Mouse (Mus musculus) kidney, embryonic 16.5 days (tissue): Measurements from ENCODE around the gene Luc7l3. TPM values are rescaled to one million over a fixed set of nuclear protein-coding genes. Genes with fewer than 3 reads are reported as not detected.

Experiments used
- ATAC-seq: fragments of 200-750 bp; cut with Nextera tagmentation; 2 replicates; pipeline ENCODE4 v1.8.0; 2017; ENCODE audit warnings: moderate TSS enrichment; ENCODE audit not compliant: low FRiP score, low TSS enrichment
- H3K27ac ChIP-seq: fragments of 300-500 bp; sonication (generic); 2 replicates; pipeline ENCODE4 v1.5.1; 2014; ENCODE audit warnings: low read length
- H3K27me3 ChIP-seq: fragments of 300-500 bp; sonication (generic); 2 replicates; pipeline ENCODE4 v1.6.1; 2014; ENCODE audit warnings: low read length, control low read depth, mixed read lengths; ENCODE audit not compliant: insufficient read depth
- H3K36me3 ChIP-seq: fragments of 300-500 bp; sonication (generic); 2 replicates; pipeline ENCODE4 v1.6.1; 2014; ENCODE audit warnings: low read length, control low read depth, mixed read lengths; ENCODE audit not compliant: insufficient read depth
- H3K4me1 ChIP-seq: fragments of 300-500 bp; sonication (generic); 2 replicates; pipeline ENCODE4 v1.6.1; 2014; ENCODE audit warnings: low read length, control low read depth, mixed read lengths; ENCODE audit not compliant: insufficient read depth
- H3K4me2 ChIP-seq: fragments of 300-500 bp; sonication (generic); replicated peaks from 2 replicates; pipeline ENCODE4 v1.6.1; 2014; ENCODE audit warnings: low read depth, low read length
- H3K4me3 ChIP-seq: fragments of 300-500 bp; sonication (generic); 2 replicates; pipeline ENCODE4 v1.5.1; 2014; ENCODE audit warnings: mild to moderate bottlenecking, low read length
- H3K9ac ChIP-seq: fragments of 300-500 bp; sonication (generic); replicated peaks from 2 replicates; pipeline ENCODE4 v1.6.1; 2014; ENCODE audit warnings: low read length
- H3K9me3 ChIP-seq: fragments of 300-500 bp; sonication (generic); 2 replicates; pipeline ENCODE4 v1.6.1; 2016; ENCODE audit warnings: low read length, control low read depth
- WGBS: fragments of 180-500 bp; shearing (Covaris S2); extraction: QIAGEN DNeasy Blood & Tissue Kit; methylation state at CpG from one replicate; pipeline ENCODE4 v1.1.7; 2014; 5-methylcytosine and 5-hydroxymethylcytosine counted together
- polyA plus RNA-seq: library from polyadenylated mRNA; unstranded; fragments of >200 nt; fragmentation: Nextera tagmentation; extraction: Ambion mirVana; gene quantifications from 2 replicates; pipeline ENCODE4 v1.2.1, GENCODE M21; 2015

The Luc7l3 gene
- polyA plus RNA-seq, 1 experiment from 2014 or later = 99.5 TPM

DNA sequence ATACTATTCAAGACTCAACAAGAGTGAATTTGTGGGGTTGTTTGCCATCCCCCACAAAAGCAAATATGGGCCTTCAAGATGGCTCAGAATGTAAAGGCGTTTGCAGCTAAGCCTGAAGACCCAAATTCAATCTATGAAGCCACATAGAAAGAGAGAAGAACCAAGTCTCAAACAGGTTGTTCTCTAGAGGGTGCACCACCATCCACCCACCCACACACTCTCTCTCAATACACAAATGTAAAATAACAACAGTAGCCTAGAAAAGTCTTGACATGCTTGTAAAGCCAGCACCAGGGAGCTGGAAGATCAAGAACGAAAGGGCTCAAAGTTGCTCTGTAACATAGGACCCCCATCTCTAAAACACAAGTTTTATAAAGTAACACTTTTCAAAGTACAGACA is 5.3 kb downstream of the Luc7l3 start:
- Histone ChIP-seq H3K4me3 (no peak overlapping the region), H3K4me1 (peaks cover 51% of the 10 kb centered on the region), H3K27me3 (no peaks in the 10 kb centered on the region), H3K9ac (no peak overlapping the region), H3K27ac (no peak overlapping the region), H3K36me3 (peaks cover 7% of the 10 kb centered on the region; the same call in 1 of the 2 replicates), H3K9me3 (no peaks in the 10 kb centered on the region), H3K4me2 (no peak overlapping the region)
- WGBS = 65% methylated on average over 2 of the region's 2 CpGs
- ATAC-seq = no peak

DNA sequence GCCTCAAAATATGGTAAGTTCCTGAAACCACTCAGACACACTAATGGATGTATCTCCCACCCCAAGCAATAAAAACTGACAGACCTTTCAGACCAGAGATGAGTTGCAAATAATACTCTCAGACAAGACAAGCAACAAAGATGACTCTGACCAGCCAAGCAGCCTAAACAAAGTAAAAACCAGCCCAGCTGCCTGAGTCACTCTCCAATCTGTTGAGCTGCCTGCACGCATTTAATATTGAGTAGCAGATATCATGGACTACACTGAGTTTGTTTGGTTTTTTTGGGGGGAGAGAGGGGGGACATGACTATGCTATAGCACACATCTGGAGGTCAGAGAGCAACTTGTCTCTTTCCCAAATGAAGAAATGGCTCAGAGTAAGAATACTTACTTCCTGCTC is 6.5 kb downstream of the Luc7l3 start:
- H3K4me1 ChIP-seq = peaks cover 50% of the 10 kb centered on the region
- WGBS = 54% methylated on average over 1 of the region's 1 CpGs
- no peak for ATAC-seq
- H3K36me3 ChIP-seq = peaks cover 7% of the 10 kb centered on the region; the same call in 1 of the 2 replicates
- H3K9me3 ChIP-seq = no peaks in the 10 kb centered on the region
- no peaks in the 10 kb centered on the region for H3K27me3 ChIP-seq
- no peak overlapping the region for H3K4me3 ChIP-seq
- H3K27ac ChIP-seq = no peak overlapping the region
- no peak overlapping the region for H3K4me2 ChIP-seq
- H3K9ac ChIP-seq = no peak overlapping the region

DNA sequence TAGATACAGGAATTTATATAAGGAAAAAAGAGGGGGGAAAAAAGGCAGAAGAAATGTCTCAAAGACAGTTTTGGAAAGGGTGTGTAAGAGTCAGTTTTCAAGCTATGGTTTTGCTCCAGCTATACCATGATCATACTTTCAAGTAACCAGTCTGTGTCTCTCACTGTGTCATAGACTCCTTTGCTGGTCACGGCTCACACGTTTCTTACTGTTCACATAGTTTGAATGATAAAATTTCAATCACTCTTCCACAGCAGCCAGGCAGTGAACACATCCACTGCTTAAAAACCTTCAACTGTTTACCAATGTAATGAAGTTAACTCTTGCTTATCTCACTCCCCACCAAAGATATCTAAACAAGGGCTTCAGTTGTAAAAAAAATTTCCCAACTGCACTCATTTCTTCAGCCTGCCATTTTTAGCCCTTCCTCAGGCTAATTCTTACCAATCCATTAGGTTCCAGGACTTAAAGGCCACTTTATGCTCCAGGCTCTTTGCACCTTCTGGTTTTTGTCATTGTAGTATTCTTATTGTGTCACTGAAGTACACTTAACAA is 7.6 kb downstream of the Luc7l3 start:
- Histone ChIP-seq H3K9ac (no peak overlapping the region), H3K27me3 (no peaks in the 10 kb centered on the region), H3K9me3 (no peaks in the 10 kb centered on the region), H3K4me2 (no peak overlapping the region), H3K4me1 (peaks cover 39% of the 10 kb centered on the region), H3K4me3 (no peak overlapping the region), H3K27ac (no peak overlapping the region), H3K36me3 (peaks cover 2% of the 10 kb centered on the region; the same call in 1 of the 2 replicates)
- 66% methylated on average over 2 of the region's 2 CpGs for WGBS
- ATAC-seq = no peak

DNA sequence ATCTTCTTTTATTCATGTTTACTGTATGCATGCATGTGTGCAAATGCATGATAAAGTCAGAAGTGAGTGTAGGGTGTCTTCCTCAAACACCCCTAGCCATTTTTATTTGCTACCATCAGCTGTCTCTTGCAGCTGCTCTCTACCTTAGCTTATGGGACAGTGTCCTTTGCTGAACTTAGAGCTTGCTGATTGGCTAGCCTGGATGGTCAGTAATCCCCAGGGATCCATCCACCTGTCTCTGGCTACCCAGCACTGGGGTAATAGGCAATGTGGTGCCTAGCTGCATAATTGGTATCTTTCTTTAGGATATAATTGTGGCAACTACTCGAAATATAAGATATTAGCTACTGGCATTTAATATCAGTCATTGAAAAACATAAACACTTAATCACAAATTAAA is 9.1 kb downstream of the Luc7l3 start:
- H3K4me1 ChIP-seq = peaks cover 35% of the 10 kb centered on the region
- H3K4me2 ChIP-seq = no peak overlapping the region
- H3K36me3 ChIP-seq = no peaks in the 10 kb centered on the region
- 77% methylated on average over 1 of the region's 1 CpGs for WGBS
- H3K9ac ChIP-seq = no peak overlapping the region
- no peak overlapping the region for H3K4me3 ChIP-seq
- no peaks in the 10 kb centered on the region for H3K27me3 ChIP-seq
- no peak overlapping the region for H3K27ac ChIP-seq
- no peaks in the 10 kb centered on the region for H3K9me3 ChIP-seq
- ATAC-seq = no peak

DNA sequence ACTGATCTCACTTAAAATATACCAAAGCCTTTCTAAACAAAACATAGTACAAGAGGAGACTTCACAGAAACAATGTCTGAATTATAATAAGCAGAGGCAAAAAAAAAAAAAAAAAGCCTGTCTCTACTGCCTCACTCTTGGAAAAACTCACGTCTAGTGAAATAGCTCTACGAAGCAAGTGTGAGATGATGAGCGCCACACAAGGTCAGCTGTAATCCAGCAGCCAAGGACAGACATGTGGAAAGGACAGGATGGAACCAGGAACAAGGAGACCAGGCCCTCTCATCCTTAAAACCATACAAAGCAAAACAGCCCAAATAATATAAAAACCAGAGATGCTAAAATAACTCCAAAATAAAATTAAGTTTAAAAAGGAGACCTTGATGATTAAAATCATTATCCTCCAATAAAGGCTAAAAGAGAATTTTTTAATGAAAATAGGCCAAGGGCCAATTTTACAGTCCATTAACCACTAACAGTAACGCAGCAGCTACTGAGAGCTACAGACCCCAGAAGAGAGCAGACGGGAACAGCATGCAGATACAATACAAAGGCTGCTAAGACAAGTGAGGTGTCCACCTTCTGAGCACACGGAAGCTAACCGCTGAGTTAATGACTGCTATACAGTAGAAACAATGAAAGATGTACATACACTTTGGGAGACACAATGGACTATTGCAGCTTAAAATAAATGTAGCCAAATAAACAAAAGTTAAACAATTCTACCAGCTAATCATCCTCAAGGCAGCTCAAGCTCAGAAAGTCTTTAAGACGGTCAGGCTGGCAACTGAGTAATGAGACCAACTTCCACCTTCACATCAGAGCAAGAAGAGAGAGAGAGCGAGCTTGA is 26.6 kb downstream of the Luc7l3 start:
- H3K4me2 ChIP-seq = no peak overlapping the region
- no peak overlapping the region for H3K9ac ChIP-seq
- peaks cover 73% of the 10 kb centered on the region for H3K36me3 ChIP-seq
- H3K27ac ChIP-seq = no peak overlapping the region
- no peaks in the 10 kb centered on the region for H3K9me3 ChIP-seq
- ATAC-seq = no peak
- no peaks in the 10 kb centered on the region for H3K27me3 ChIP-seq
- H3K4me1 ChIP-seq = no peaks in the 10 kb centered on the region
- H3K4me3 ChIP-seq = no peak overlapping the region
- WGBS = 74% methylated on average over 9 of the region's 9 CpGs

DNA sequence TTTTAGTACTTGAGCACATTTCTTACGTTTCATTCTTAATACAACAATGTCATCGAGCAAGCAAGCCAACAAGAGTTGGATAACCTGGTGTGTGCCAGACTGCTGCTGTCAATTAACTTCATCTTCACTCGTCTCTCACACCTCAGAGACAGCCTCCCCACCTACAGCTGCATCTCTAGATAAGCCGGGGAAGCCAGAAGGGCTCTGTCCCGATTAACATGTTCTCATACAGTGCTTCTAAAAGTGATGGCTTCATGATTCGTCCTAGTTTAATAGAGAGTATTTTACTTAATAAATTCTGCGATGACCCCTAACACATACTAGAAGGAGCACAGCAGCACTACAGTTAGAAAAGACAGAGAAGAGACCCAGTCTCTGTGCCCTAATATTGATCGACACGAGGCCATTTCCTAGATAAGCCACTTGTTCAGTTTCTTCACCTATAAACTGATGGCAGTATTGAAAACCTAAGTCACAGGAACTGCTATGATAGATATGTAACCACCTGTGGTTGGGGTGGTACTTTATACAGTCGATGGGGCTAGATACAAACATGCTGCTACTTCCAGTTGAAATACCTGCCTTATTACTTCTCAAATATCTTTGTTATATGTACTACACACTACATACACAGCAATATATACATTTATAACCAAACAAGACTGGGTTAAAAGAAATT is 31.6 kb downstream of the Luc7l3 start:
- 93% methylated on average over 10 of the region's 10 CpGs for WGBS
- Histone ChIP-seq H3K9me3 (no peaks in the 10 kb centered on the region), H3K4me1 (no peaks in the 10 kb centered on the region), H3K9ac (no peak overlapping the region), H3K36me3 (peaks cover 74% of the 10 kb centered on the region), H3K4me3 (no peak overlapping the region), H3K27ac (no peak overlapping the region), H3K4me2 (no peak overlapping the region), H3K27me3 (no peaks in the 10 kb centered on the region)
- no peak for ATAC-seq

DNA sequence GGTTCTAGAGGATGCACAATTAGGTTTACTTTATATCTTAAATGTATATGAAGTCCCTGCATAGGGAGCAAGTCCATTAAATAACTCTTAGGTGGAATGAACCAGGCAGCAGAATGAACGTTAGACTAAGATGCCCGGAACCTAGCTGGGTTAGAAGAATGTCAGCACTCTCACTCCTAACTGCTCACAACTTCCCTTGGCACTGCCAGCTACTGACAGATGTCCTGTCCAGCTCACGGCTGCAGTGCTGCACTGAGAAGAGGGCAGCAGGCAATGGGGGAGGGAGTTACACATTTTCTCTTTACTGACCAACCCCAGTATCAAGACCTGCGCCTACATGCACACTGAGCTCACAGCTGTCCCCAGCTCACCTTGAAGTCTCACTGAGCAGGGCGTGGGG is 34.7 kb downstream of the Luc7l3 start:
- Histone ChIP-seq H3K27ac (no peak overlapping the region), H3K27me3 (no peaks in the 10 kb centered on the region), H3K36me3 (peaks cover 66% of the 10 kb centered on the region), H3K9me3 (no peaks in the 10 kb centered on the region), H3K9ac (no peak overlapping the region), H3K4me2 (no peak overlapping the region), H3K4me1 (no peaks in the 10 kb centered on the region), H3K4me3 (no peak overlapping the region)
- WGBS = 89% methylated on average over 5 of the region's 5 CpGs
- no peak for ATAC-seq

DNA sequence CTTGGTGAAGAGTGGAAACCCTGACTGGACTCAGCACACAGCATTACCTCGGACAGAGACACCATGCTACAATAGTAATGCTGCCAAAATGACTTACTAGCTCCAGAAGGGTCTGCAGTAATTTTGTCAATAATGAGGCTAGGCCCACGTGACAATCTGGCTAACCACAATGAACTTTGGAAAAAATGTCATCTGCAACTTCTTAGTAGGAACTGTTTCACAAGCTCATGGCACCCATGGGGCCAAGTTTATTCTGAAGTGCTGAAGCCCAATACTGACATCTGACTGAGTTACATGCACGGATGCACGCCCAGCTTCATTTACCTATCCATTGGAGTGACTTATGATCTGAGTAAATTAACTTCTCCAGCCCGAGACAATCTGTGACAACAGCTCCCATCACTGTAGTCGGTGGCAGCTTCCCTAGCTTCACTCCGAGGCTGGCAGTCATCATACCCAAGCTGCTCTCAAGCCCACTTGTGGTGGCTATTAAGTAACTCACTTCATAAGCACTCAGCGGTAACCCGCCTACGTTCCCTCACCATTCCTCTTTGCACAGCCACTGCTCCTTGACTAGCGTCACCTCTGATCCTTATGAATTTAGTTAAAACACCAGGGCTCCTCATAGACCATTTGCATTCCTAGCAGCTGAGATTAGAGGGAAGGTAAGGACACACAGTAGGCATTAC is 35.8 kb downstream of the Luc7l3 start:
- H3K9me3 ChIP-seq = no peaks in the 10 kb centered on the region
- H3K4me2 ChIP-seq = no peak overlapping the region
- no peaks in the 10 kb centered on the region for H3K27me3 ChIP-seq
- no peak overlapping the region for H3K9ac ChIP-seq
- peaks cover 62% of the 10 kb centered on the region for H3K36me3 ChIP-seq
- H3K4me3 ChIP-seq = no peak overlapping the region
- no peak for ATAC-seq
- 82% methylated on average over 11 of the region's 11 CpGs for WGBS
- H3K27ac ChIP-seq = no peak overlapping the region
- no peaks in the 10 kb centered on the region for H3K4me1 ChIP-seq

DNA sequence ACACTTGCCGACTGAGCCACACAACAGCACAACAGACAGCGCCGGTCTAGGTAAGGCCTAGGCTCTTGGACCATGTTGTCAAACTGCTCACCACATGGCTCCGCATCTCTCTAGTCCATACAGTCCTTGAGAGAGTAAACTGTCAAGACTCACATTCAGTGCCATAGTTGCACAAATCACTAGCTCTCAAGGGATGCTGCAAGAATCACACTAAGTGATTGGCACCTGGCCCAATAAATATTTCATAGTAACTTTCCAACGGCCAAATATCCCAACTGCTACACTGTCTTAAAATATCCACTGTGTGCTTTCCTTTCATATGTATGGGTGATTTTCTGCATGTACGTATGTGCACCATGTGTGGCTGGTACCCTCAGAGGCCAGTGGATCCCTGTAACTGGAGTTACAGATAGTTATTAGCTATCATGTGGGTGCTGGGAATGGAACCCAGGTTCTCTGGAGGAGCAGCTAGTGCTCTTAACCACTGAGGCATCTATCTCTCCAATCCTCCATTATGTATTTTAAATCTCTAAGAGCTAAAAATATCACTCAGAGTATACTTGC is 38.2 kb downstream of the Luc7l3 start:
- Histone ChIP-seq H3K9ac (no peak overlapping the region), H3K36me3 (peaks cover 42% of the 10 kb centered on the region), H3K4me3 (no peak overlapping the region), H3K4me1 (no peaks in the 10 kb centered on the region), H3K4me2 (no peak overlapping the region), H3K9me3 (no peaks in the 10 kb centered on the region), H3K27ac (no peak overlapping the region), H3K27me3 (no peaks in the 10 kb centered on the region)
- 91% methylated on average over 6 of the region's 6 CpGs for WGBS
- ATAC-seq = no peak
